Mouse (Mus musculus) lung, adult 2 months (tissue): Measurements from ENCODE around the gene Prkag1.

Source experiments
- CTCF ChIP-seq: fragments of 200-500 bp; IDR thresholded peaks from 2 replicates; pipeline ENCODE4 v1.5.1; 2011; ENCODE audit warnings: mild to moderate bottlenecking, low read length, control low read depth; ENCODE audit not compliant: insufficient read depth
- POLR2A ChIP-seq: fragments of 200-500 bp; IDR thresholded peaks from 2 replicates; pipeline ENCODE4 v1.6.1; 2011; ENCODE audit warnings: low read depth, mild to moderate bottlenecking, control low read depth, low read length, borderline replicate concordance; ENCODE audit errors: extremely low read depth

GRCm38 (mm10) chr15:98796803-98797595, 34.3 kb downstream of the Prkag1 start:
- TF ChIP-seq CTCF (no peak), POLR2A (no peak)
